Mouse (Mus musculus): ENCODE results near the gene Cpm. TPM values are rescaled to one million over a fixed set of nuclear protein-coding genes. Genes with fewer than 3 reads are reported as not detected.
A peak's percentile ranks its signal among the peaks of the same experiment; 100 is the strongest.

Cpm gene
- polyA plus RNA-seq, 1 experiment from 2014 or later = 6.3 TPM

- Histone ChIP-seq H3K27me3 (ENCODE audit: control insufficient read depth, insufficient read depth, low read length) (no peaks in the 10 kb centered on the region), H3K4me2 (replicated peaks; ENCODE audit: low read depth, low read length) (no peak overlapping the region), H3K9me3 (ENCODE audit: control insufficient read depth, low read length) (no peaks in the 10 kb centered on the region), H3K4me3 (ENCODE audit: low read depth, low read length) (no peak overlapping the region), H3K9ac (ENCODE audit: low read depth, low read length) (no peak overlapping the region), H3K27ac (ENCODE audit: low read depth, low read length) (no peak overlapping the region), H3K4me1 (replicated peaks; ENCODE audit: control insufficient read depth, insufficient read depth, low read length) (no peaks in the 10 kb centered on the region), H3K36me3 (ENCODE audit: control insufficient read depth, insufficient read depth, low read length) (peaks cover 8% of the 10 kb centered on the region; the same call in 1 of the 2 replicates)
- DNase-seq (ENCODE audit: low spot score) = no peak
- WGBS = 91% methylated on average over 13 of the region's 13 CpGs
- no peak for ATAC-seq (ENCODE audit: low FRiP score)
These were observed 56.7 kb downstream of the Cpm start for GRCm38 (mm10) chr10:117685849-117686591.

GRCm38 (mm10) chr10:117687018-117687417, 57.7 kb downstream of the Cpm start:
- H3K27me3 ChIP-seq (ENCODE audit: control insufficient read depth, insufficient read depth, low read length) = no peaks in the 10 kb centered on the region
- ATAC-seq (ENCODE audit: low FRiP score) = no peak
- H3K27ac ChIP-seq (ENCODE audit: low read depth, low read length) = no peak overlapping the region
- H3K9me3 ChIP-seq (ENCODE audit: control insufficient read depth, low read length) = no peaks in the 10 kb centered on the region
- no peak overlapping the region for H3K4me3 ChIP-seq (ENCODE audit: low read depth, low read length)
- H3K4me1 ChIP-seq (replicated peaks; ENCODE audit: control insufficient read depth, insufficient read depth, low read length) = no peaks in the 10 kb centered on the region
- no peak overlapping the region for H3K4me2 ChIP-seq (replicated peaks; ENCODE audit: low read depth, low read length)
- no peak for DNase-seq (ENCODE audit: low spot score)
- H3K9ac ChIP-seq (ENCODE audit: low read depth, low read length) = no peak overlapping the region
- H3K36me3 ChIP-seq (ENCODE audit: control insufficient read depth, insufficient read depth, low read length) = peaks cover 9% of the 10 kb centered on the region; the same call in 1 of the 2 replicates
- 79% methylated on average over 3 of the region's 3 CpGs for WGBS

DNA sequence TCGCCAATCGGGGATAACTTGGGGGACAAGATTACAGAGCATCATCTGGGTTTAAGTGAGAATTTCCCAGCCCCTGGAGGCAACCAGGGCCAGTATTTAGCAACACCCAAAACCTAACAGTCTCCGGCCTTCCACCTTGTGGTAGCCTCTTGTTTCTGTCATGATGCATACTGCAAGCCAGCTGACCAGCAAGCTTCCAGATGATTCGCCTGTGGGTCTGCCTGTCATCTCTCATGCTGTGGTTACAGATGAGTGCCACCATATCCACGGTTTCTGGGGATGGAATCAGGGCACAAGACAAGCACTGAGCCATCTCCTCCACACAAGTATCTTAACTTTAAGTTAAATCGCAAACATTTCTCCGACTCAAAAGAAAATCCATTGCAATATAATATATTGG, 58.3 kb downstream of the Cpm start:
- Histone ChIP-seq H3K9me3 (ENCODE audit: control insufficient read depth, low read length) (no peaks in the 10 kb centered on the region), H3K27ac (ENCODE audit: low read depth, low read length) (no peak overlapping the region), H3K36me3 (ENCODE audit: control insufficient read depth, insufficient read depth, low read length) (peaks cover 9% of the 10 kb centered on the region; the same call in 1 of the 2 replicates), H3K4me2 (replicated peaks; ENCODE audit: low read depth, low read length) (no peak overlapping the region), H3K27me3 (ENCODE audit: control insufficient read depth, insufficient read depth, low read length) (no peaks in the 10 kb centered on the region), H3K9ac (ENCODE audit: low read depth, low read length) (no peak overlapping the region), H3K4me3 (ENCODE audit: low read depth, low read length) (no peak overlapping the region), H3K4me1 (replicated peaks; ENCODE audit: control insufficient read depth, insufficient read depth, low read length) (no peaks in the 10 kb centered on the region)
- DNase-seq (ENCODE audit: low spot score) = no peak
- ATAC-seq (ENCODE audit: low FRiP score) = no peak
- 91% methylated on average over 7 of the region's 7 CpGs for WGBS

DNA sequence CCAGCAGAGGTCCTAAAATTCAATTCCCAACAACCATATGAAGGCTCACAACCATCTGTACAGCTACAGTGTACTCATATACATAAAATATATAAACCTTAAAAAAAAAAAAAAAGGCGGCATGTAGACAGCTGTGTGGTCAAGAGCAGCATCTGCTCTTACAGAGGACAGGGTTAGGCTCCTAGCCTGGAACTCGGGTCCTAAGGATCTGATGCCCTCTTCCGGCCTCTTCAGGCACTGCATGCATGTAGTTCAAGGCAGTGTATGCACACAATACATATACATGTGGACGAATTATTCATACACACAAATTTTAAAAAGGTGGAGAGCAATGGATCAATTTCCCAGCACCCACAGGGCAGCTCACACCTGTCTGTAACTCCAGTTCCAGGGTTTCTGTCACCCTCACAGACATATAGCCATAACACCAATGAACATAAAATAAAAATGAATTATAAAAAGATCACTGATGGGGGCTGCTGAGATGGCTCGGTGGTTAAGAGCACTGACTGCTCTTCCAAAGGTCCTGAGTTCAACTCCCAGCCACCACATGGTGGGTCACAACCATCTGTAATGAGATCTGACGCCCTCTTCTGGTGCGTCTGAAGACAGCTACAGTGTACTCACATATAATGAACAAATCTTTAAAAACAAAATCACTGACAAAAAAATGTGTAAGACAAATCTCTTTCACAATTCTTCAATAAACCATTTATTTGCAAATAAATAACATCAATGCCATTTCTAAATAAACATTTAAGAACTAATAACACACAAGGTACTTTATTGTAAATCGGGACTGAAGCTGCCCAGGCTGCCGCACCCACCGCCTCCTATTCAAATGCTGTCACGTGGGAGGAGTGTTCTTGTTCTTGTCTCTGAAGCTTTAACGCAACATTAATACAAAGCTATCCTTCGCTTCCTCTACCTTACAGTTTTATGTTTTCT, 59.2 kb downstream of the Cpm start:
- WGBS = 89% methylated on average over 13 of the region's 13 CpGs
- peak; percentile 44 for DNase-seq (ENCODE audit: low spot score)

GRCm38 (mm10) chr10:117689297-117690100, 60.2 kb downstream of the Cpm start:
- WGBS = 95% methylated on average over 11 of the region's 11 CpGs
- H3K4me3 ChIP-seq (ENCODE audit: low read depth, low read length) = no peak overlapping the region
- no peaks in the 10 kb centered on the region for H3K27me3 ChIP-seq (ENCODE audit: control insufficient read depth, insufficient read depth, low read length)
- no peak overlapping the region for H3K4me2 ChIP-seq (replicated peaks; ENCODE audit: low read depth, low read length)
- no peaks in the 10 kb centered on the region for H3K9me3 ChIP-seq (ENCODE audit: control insufficient read depth, low read length)
- ATAC-seq (ENCODE audit: low FRiP score) (no peak), DNase-seq (ENCODE audit: low spot score) (no peak)
- H3K27ac ChIP-seq (ENCODE audit: low read depth, low read length) = no peak overlapping the region
- H3K4me1 ChIP-seq (replicated peaks; ENCODE audit: control insufficient read depth, insufficient read depth, low read length) = no peaks in the 10 kb centered on the region
- H3K9ac ChIP-seq (ENCODE audit: low read depth, low read length) = no peak overlapping the region
- H3K36me3 ChIP-seq (ENCODE audit: control insufficient read depth, insufficient read depth, low read length) = peaks cover 9% of the 10 kb centered on the region; the same call in 1 of the 2 replicates

More for the DNA sequence above, 59.2 kb downstream of the Cpm start:
- Histone ChIP-seq H3K4me2 (replicated peaks; ENCODE audit: low read depth, low read length) (no peak overlapping the region), H3K36me3 (ENCODE audit: control insufficient read depth, insufficient read depth, low read length) (peaks cover 9% of the 10 kb centered on the region; the same call in 1 of the 2 replicates), H3K4me1 (replicated peaks; ENCODE audit: control insufficient read depth, insufficient read depth, low read length) (no peaks in the 10 kb centered on the region), H3K4me3 (ENCODE audit: low read depth, low read length) (no peak overlapping the region), H3K9me3 (ENCODE audit: control insufficient read depth, low read length) (no peaks in the 10 kb centered on the region), H3K27me3 (ENCODE audit: control insufficient read depth, insufficient read depth, low read length) (no peaks in the 10 kb centered on the region), H3K9ac (ENCODE audit: low read depth, low read length) (no peak overlapping the region), H3K27ac (ENCODE audit: low read depth, low read length) (no peak overlapping the region)
- peak; percentile 33; the same call in 1 of the 2 replicates for ATAC-seq (ENCODE audit: low FRiP score)

GRCm38 (mm10) chr10:117690101-117690352, 60.7 kb downstream of the Cpm start:
- no peak for ATAC-seq (ENCODE audit: low FRiP score)
- no peak overlapping the region for H3K4me2 ChIP-seq (replicated peaks; ENCODE audit: low read depth, low read length)
- H3K27me3 ChIP-seq (ENCODE audit: control insufficient read depth, insufficient read depth, low read length) = no peaks in the 10 kb centered on the region
- no peak overlapping the region for H3K27ac ChIP-seq (ENCODE audit: low read depth, low read length)
- H3K9me3 ChIP-seq (ENCODE audit: control insufficient read depth, low read length) = no peaks in the 10 kb centered on the region
- no peaks in the 10 kb centered on the region for H3K4me1 ChIP-seq (replicated peaks; ENCODE audit: control insufficient read depth, insufficient read depth, low read length)
- H3K36me3 ChIP-seq (ENCODE audit: control insufficient read depth, insufficient read depth, low read length) = peaks cover 13% of the 10 kb centered on the region; the same call in 1 of the 2 replicates
- DNase-seq (ENCODE audit: low spot score) = no peak
- 83% methylated on average over 2 of the region's 2 CpGs for WGBS
- H3K4me3 ChIP-seq (ENCODE audit: low read depth, low read length) = no peak overlapping the region
- no peak overlapping the region for H3K9ac ChIP-seq (ENCODE audit: low read depth, low read length)

DNA sequence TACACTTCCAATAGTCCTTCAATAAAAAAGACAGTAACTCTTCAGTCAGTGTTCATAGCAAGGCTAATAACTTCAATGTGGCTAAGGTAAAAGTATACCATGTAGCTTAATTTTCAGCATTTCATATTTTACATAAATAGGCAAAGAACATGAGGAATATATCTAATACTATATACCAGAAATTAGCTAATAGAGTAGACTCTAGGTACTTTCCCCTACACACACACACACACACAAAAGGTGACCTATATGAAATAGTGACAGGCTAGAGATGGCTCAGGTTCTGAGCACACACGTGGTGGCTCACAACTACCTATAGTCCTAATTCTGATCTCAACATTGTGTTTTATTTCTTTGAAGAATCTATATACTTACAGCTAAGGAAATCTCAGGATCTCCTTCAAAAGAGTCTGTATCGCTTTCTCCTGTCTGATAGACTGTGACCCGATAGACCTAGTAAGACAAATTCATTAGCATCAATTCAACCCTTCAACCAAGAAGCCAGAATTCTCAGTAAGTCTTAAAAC, 61.5 kb downstream of the Cpm start:
- Histone ChIP-seq H3K9ac (ENCODE audit: low read depth, low read length) (no peak overlapping the region), H3K9me3 (ENCODE audit: control insufficient read depth, low read length) (no peaks in the 10 kb centered on the region), H3K27ac (ENCODE audit: low read depth, low read length) (no peak overlapping the region), H3K27me3 (ENCODE audit: control insufficient read depth, insufficient read depth, low read length) (no peaks in the 10 kb centered on the region), H3K4me3 (ENCODE audit: low read depth, low read length) (no peak overlapping the region), H3K4me1 (replicated peaks; ENCODE audit: control insufficient read depth, insufficient read depth, low read length) (no peaks in the 10 kb centered on the region), H3K4me2 (replicated peaks; ENCODE audit: low read depth, low read length) (no peak overlapping the region), H3K36me3 (ENCODE audit: control insufficient read depth, insufficient read depth, low read length) (peaks cover 13% of the 10 kb centered on the region; the same call in 1 of the 2 replicates)
- ATAC-seq (ENCODE audit: low FRiP score) (no peak), DNase-seq (ENCODE audit: low spot score) (no peak)
- 95% methylated on average over 3 of the region's 3 CpGs for WGBS

GRCm38 (mm10) chr10:117691389-117691968, 62.2 kb downstream of the Cpm start:
- H3K27ac ChIP-seq (ENCODE audit: low read depth, low read length) = no peak overlapping the region
- no peaks in the 10 kb centered on the region for H3K4me1 ChIP-seq (replicated peaks; ENCODE audit: control insufficient read depth, insufficient read depth, low read length)
- H3K36me3 ChIP-seq (ENCODE audit: control insufficient read depth, insufficient read depth, low read length) = peaks cover 13% of the 10 kb centered on the region; the same call in 1 of the 2 replicates
- no peaks in the 10 kb centered on the region for H3K9me3 ChIP-seq (ENCODE audit: control insufficient read depth, low read length)
- ATAC-seq (ENCODE audit: low FRiP score) = no peak
- H3K4me2 ChIP-seq (replicated peaks; ENCODE audit: low read depth, low read length) = no peak overlapping the region
- WGBS = 92% methylated on average over 10 of the region's 10 CpGs
- no peak for DNase-seq (ENCODE audit: low spot score)
- no peaks in the 10 kb centered on the region for H3K27me3 ChIP-seq (ENCODE audit: control insufficient read depth, insufficient read depth, low read length)
- no peak overlapping the region for H3K9ac ChIP-seq (ENCODE audit: low read depth, low read length)
- H3K4me3 ChIP-seq (ENCODE audit: low read depth, low read length) = no peak overlapping the region

Data from hindbrain, embryonic 11.5 days (tissue).